Mouse (Mus musculus): ENCODE results near the gene Lrrc2. TPM values are rescaled to one million over a fixed set of nuclear protein-coding genes. Genes with fewer than 3 reads are reported as not detected.

Lrrc2 gene
- total RNA-seq (2014; rRNA removed; ENCODE audit: low replicate concordance) (7.1 and 11.4 TPM in 2 replicates), polyA plus RNA-seq (2015; fragmentation: Nextera tagmentation; extraction: Ambion mirVana) (14.6 and 21.0 TPM in 2 replicates)

GRCm38 (mm10) chr9:110951397-110951796, at the start of gene Lrrc2:
Gene Lrrc2, plus strand, starts transcription at chr9:110951545.
- WGBS: 52% methylated on average over 11 of the region's 11 CpGs
- TF ChIP-seq CTCF (IDR thresholded peaks at IDR 0.05; ENCODE audit: low read depth) (no peak), EP300 (IDR thresholded peaks at IDR 0.05; ENCODE audit: low read depth) (no peak)
- H3K27me3 ChIP-seq (ENCODE audit: control insufficient read depth, insufficient read depth, low read length): no peaks in the 10 kb centered on the region
- H3K4me3 ChIP-seq (ENCODE audit: low read depth, low read length): no peak within 1 kb of the TSS
- peak within 1 kb of the TSS; percentile 86 for H3K27ac ChIP-seq (ENCODE audit: low read depth)
- H3K9me3 ChIP-seq (replicated peaks; ENCODE audit: control insufficient read depth, low read length): no peaks in the 10 kb centered on the region
- DNase-seq (ENCODE audit: low spot score) (no peak), ATAC-seq (ENCODE audit: insufficient read depth, low read depth) (no peak)
- peaks cover 17% of the 10 kb centered on the region for H3K4me1 ChIP-seq (ENCODE audit: control insufficient read depth, insufficient read depth)
- H3K36me3 ChIP-seq (replicated peaks; ENCODE audit: control insufficient read depth, insufficient read depth, low read length): no peaks in the 10 kb centered on the region
- no peak within 1 kb of the TSS for H3K4me2 ChIP-seq (ENCODE audit: low read depth, low read length)
- no peak within 1 kb of the TSS for H3K9ac ChIP-seq (replicated peaks; ENCODE audit: low read depth, low read length)

- no peak overlapping the region for H3K27ac ChIP-seq (ENCODE audit: low read depth)
- no peaks in the 10 kb centered on the region for H3K27me3 ChIP-seq (ENCODE audit: control insufficient read depth, insufficient read depth, low read length)
- TF ChIP-seq CTCF (IDR thresholded peaks at IDR 0.05; ENCODE audit: low read depth) (no peak), EP300 (IDR thresholded peaks at IDR 0.05; ENCODE audit: low read depth) (no peak)
- no peaks in the 10 kb centered on the region for H3K9me3 ChIP-seq (replicated peaks; ENCODE audit: control insufficient read depth, low read length)
- H3K4me1 ChIP-seq (ENCODE audit: control insufficient read depth, insufficient read depth): no peaks in the 10 kb centered on the region
- no peak overlapping the region for H3K4me2 ChIP-seq (ENCODE audit: low read depth, low read length)
- WGBS: 53% methylated on average over 4 of the region's 4 CpGs
- H3K9ac ChIP-seq (replicated peaks; ENCODE audit: low read depth, low read length): no peak overlapping the region
- no peak for ATAC-seq (ENCODE audit: insufficient read depth, low read depth)
- H3K4me3 ChIP-seq (ENCODE audit: low read depth, low read length): no peak overlapping the region
- no peak for DNase-seq (ENCODE audit: low spot score)
- no peaks in the 10 kb centered on the region for H3K36me3 ChIP-seq (replicated peaks; ENCODE audit: control insufficient read depth, insufficient read depth, low read length)
Observed at GRCm38 (mm10) chr9:110902271-110902670, 49.1 kb upstream of the Lrrc2 start.

GRCm38 (mm10) chr9:110907201-110907837, 44.0 kb upstream of the Lrrc2 start:
- TF ChIP-seq CTCF (IDR thresholded peaks at IDR 0.05; ENCODE audit: low read depth) (no peak), EP300 (IDR thresholded peaks at IDR 0.05; ENCODE audit: low read depth) (no peak)
- no peak overlapping the region for H3K4me2 ChIP-seq (ENCODE audit: low read depth, low read length)
- H3K36me3 ChIP-seq (replicated peaks; ENCODE audit: control insufficient read depth, insufficient read depth, low read length): no peaks in the 10 kb centered on the region
- H3K4me3 ChIP-seq (ENCODE audit: low read depth, low read length): no peak overlapping the region
- no peaks in the 10 kb centered on the region for H3K27me3 ChIP-seq (ENCODE audit: control insufficient read depth, insufficient read depth, low read length)
- no peak overlapping the region for H3K9ac ChIP-seq (replicated peaks; ENCODE audit: low read depth, low read length)
- ATAC-seq (ENCODE audit: insufficient read depth, low read depth) (no peak), DNase-seq (ENCODE audit: low spot score) (no peak)
- no peaks in the 10 kb centered on the region for H3K4me1 ChIP-seq (ENCODE audit: control insufficient read depth, insufficient read depth)
- H3K27ac ChIP-seq (ENCODE audit: low read depth): peak overlapping the region; percentile 57; the same call in 1 of the 2 replicates
- no peaks in the 10 kb centered on the region for H3K9me3 ChIP-seq (replicated peaks; ENCODE audit: control insufficient read depth, low read length)
- WGBS: 86% methylated on average over 11 of the region's 11 CpGs

- no peaks in the 10 kb centered on the region for H3K4me1 ChIP-seq (ENCODE audit: control insufficient read depth, insufficient read depth)
- no peak overlapping the region for H3K4me2 ChIP-seq (ENCODE audit: low read depth, low read length)
- H3K4me3 ChIP-seq (ENCODE audit: low read depth, low read length): no peak overlapping the region
- no peaks in the 10 kb centered on the region for H3K36me3 ChIP-seq (replicated peaks; ENCODE audit: control insufficient read depth, insufficient read depth, low read length)
- TF ChIP-seq CTCF (IDR thresholded peaks at IDR 0.05; ENCODE audit: low read depth) (no peak), EP300 (IDR thresholded peaks at IDR 0.05; ENCODE audit: low read depth) (no peak)
- H3K27me3 ChIP-seq (ENCODE audit: control insufficient read depth, insufficient read depth, low read length): no peaks in the 10 kb centered on the region
- ATAC-seq (ENCODE audit: insufficient read depth, low read depth) (no peak), DNase-seq (ENCODE audit: low spot score) (no peak)
- 74% methylated on average over 4 of the region's 4 CpGs for WGBS
- H3K27ac ChIP-seq (ENCODE audit: low read depth): peak overlapping the region; percentile 57; the same call in 1 of the 2 replicates
- no peak overlapping the region for H3K9ac ChIP-seq (replicated peaks; ENCODE audit: low read depth, low read length)
- H3K9me3 ChIP-seq (replicated peaks; ENCODE audit: control insufficient read depth, low read length): no peaks in the 10 kb centered on the region
Observed at GRCm38 (mm10) chr9:110907838-110908630, 43.3 kb upstream of the Lrrc2 start.

- Histone ChIP-seq H3K9me3 (replicated peaks; ENCODE audit: control insufficient read depth, low read length) (no peaks in the 10 kb centered on the region), H3K9ac (replicated peaks; ENCODE audit: low read depth, low read length) (no peak overlapping the region), H3K4me2 (ENCODE audit: low read depth, low read length) (no peak overlapping the region), H3K27ac (ENCODE audit: low read depth) (no peak overlapping the region; the same call in 1 of the 2 replicates), H3K4me3 (ENCODE audit: low read depth, low read length) (no peak overlapping the region), H3K36me3 (replicated peaks; ENCODE audit: control insufficient read depth, insufficient read depth, low read length) (no peaks in the 10 kb centered on the region), H3K4me1 (ENCODE audit: control insufficient read depth, insufficient read depth) (no peaks in the 10 kb centered on the region), H3K27me3 (ENCODE audit: control insufficient read depth, insufficient read depth, low read length) (no peaks in the 10 kb centered on the region)
- no peak for ATAC-seq (ENCODE audit: insufficient read depth, low read depth)
- 79% methylated on average over 3 of the region's 3 CpGs for WGBS
- no peak for DNase-seq (ENCODE audit: low spot score)
- TF ChIP-seq EP300 (IDR thresholded peaks at IDR 0.05; ENCODE audit: low read depth): no peak
- no peak for TF ChIP-seq CTCF (IDR thresholded peaks at IDR 0.05; ENCODE audit: low read depth)
Observed at GRCm38 (mm10) chr9:110908631-110909016, 42.7 kb upstream of the Lrrc2 start.

All from heart, postnatal 0 days (tissue).